Mouse (Mus musculus) heart, adult 2 months (tissue): Measurements from ENCODE around the gene Ctsw. TPM values are rescaled to one million over a fixed set of nuclear protein-coding genes. Genes with fewer than 3 reads are reported as not detected.
"Not testable (repeated sequence)": the region's sequence is repeated elsewhere in the genome, so short reads cannot be mapped to it uniquely, and the experiment has no call there.

Source experiments
- DNase-seq, 2 experiments: peaks; one replicate each; pipeline ENCODE4 v3.0.0; 2021
- H3K27ac ChIP-seq: fragments of 200-600 bp; 2 replicates; pipeline ENCODE4 v1.8.1; 2022
- H3K27me3 ChIP-seq: fragments of 200-500 bp; 2 replicates; pipeline ENCODE4 v1.6.1; 2012; ENCODE audit warnings: mild to moderate bottlenecking, low read length, inconsistent platforms, mixed read lengths; ENCODE audit not compliant: control insufficient read depth, insufficient read depth
- H3K36me3 ChIP-seq: fragments of 200-500 bp; 2 replicates; pipeline ENCODE4 v1.6.1; 2012; ENCODE audit warnings: low read length, inconsistent platforms; ENCODE audit not compliant: control insufficient read depth, insufficient read depth
- H3K4me1 ChIP-seq: fragments of 200-500 bp; 2 replicates; pipeline ENCODE4 v1.6.1; 2011; ENCODE audit warnings: low read length; ENCODE audit not compliant: control insufficient read depth, insufficient read depth
- H3K4me3 ChIP-seq: fragments of 200-600 bp; 2 replicates; pipeline ENCODE4 v1.8.1; 2022
- H3K79me2 ChIP-seq: fragments of 200-500 bp; replicated peaks from 2 replicates; pipeline ENCODE4 v1.6.1; 2012; ENCODE audit warnings: mild to moderate bottlenecking, inconsistent platforms, low read length, moderate library complexity, mixed read lengths; ENCODE audit not compliant: control insufficient read depth, insufficient read depth
- H3K9ac ChIP-seq: fragments of 200-500 bp; 2 replicates; pipeline ENCODE4 v1.6.1; 2012; ENCODE audit warnings: low read depth, mild to moderate bottlenecking, control low read depth, inconsistent platforms, low read length, mixed read lengths
- CTCF ChIP-seq: fragments of 200-600 bp; IDR thresholded peaks from 2 replicates; pipeline ENCODE4 v1.8.1; 2022; ENCODE audit warnings: antibody characterized with exemption, mild to moderate bottlenecking, moderate library complexity
- EP300 ChIP-seq: fragments of 200-500 bp; IDR thresholded peaks from 2 replicates; pipeline ENCODE4 v1.6.1; 2011; ENCODE audit warnings: low read depth, low read length, control low read depth; ENCODE audit not compliant: insufficient read depth
- POLR2A ChIP-seq: fragments of 200-500 bp; IDR thresholded peaks from 2 replicates; pipeline ENCODE4 v1.6.1; 2011; ENCODE audit warnings: mild to moderate bottlenecking, low read depth, low read length, control low read depth; ENCODE audit not compliant: insufficient read depth
- WGBS: fragments of 180-500 bp; shearing (Covaris S2); methylation state at CpG from one replicate; pipeline ENCODE4 v1.1.7; 2018; 5-methylcytosine and 5-hydroxymethylcytosine counted together
- intact Hi-C: fragments of 180-260 bp; cut with DNase I; formaldehyde crosslinking; loops from one replicate; pipeline ENCODE4 v1.15.1; 2025
- polyA plus RNA-seq: library from polyadenylated mRNA; depleted of rRNA; stranded (reverse); fragments of >200 nt; gene quantifications from 2 replicates; pipeline ENCODE4 v1.2.3, GENCODE M21; 2012
- total RNA-seq, 2 experiments: library from RNA; stranded (reverse); gene quantifications; 2 replicates each; pipeline ENCODE4 v1.2.3; 2021

Ctsw gene
- total and polyA plus RNA-seq, 3 experiments: 0.32 to 2.0 (median 0.42) TPM

GRCm38 (mm10) chr19:5490313-5490897 is 22.1 kb upstream of the Ctsw start, which contains the start of gene Cfl1:
Gene Cfl1 (plus strand): TSS chr19:5490455.
- Histone ChIP-seq H3K4me3 (peak within 1 kb of the TSS; percentile 91), H3K79me2 (0 out of 2 replicates have a peak, but pooled peaks cover 5% of the 10 kb centered on the region), H3K36me3 (peaks cover 14% of the 10 kb centered on the region), H3K27me3 (no peaks in the 10 kb centered on the region), H3K9ac (peak within 1 kb of the TSS; percentile 88), H3K4me1 (peaks cover 2% of the 10 kb centered on the region; the same call in 1 of the 2 replicates), H3K27ac (peak within 1 kb of the TSS; percentile 98)
- TF ChIP-seq POLR2A (peak; percentile 98), EP300 (peak; percentile 73), CTCF (no peak)
- DNase-seq: peak; percentile 96 to 98
- intact Hi-C loops: loop anchor here (2.0 kb wide), 1 partner anchor 20 kb away; the partner anchor contains the start of gene Snx32
- WGBS: under 1% methylated on average over 62 of the region's 62 CpGs

GRCm38 (mm10) chr19:5489721-5490120 is 21.4 kb upstream of the Ctsw start:
- intact Hi-C loops: loop anchor here (2.0 kb wide), 2 partner anchors 21 to 101 kb away; partner anchors contain the start of genes Sart1 and Snx32
- H3K36me3 ChIP-seq: peaks cover 14% of the 10 kb centered on the region
- H3K9ac ChIP-seq, H3K79me2 ChIP-seq, H3K4me1 ChIP-seq, H3K27me3 ChIP-seq: not testable (repeated sequence)
- H3K4me3 ChIP-seq: peak overlapping the region; percentile 61
- peak in 1 of 2 experiments; percentile 21 for DNase-seq
- WGBS: 27% methylated on average over 10 of the region's 10 CpGs
- H3K27ac ChIP-seq: peak overlapping the region; percentile 98

- H3K4me3 ChIP-seq: peak overlapping the region; percentile 61
- 0 out of 2 replicates have a peak, but pooled peaks cover 4% of the 10 kb centered on the region for H3K79me2 ChIP-seq
- peak overlapping the region; percentile 66 for H3K9ac ChIP-seq
- DNase-seq: peak; percentile 96 to 98
- peaks cover 12% of the 10 kb centered on the region for H3K36me3 ChIP-seq
- TF ChIP-seq EP300 (no peak; the same call in 1 of the 2 replicates), CTCF (no peak), POLR2A (peak; percentile 95)
- peaks cover 2% of the 10 kb centered on the region; the same call in 1 of the 2 replicates for H3K4me1 ChIP-seq
- WGBS: under 1% methylated on average over 26 of the region's 26 CpGs
- intact Hi-C loops: loop anchor here (1.0 to 2.0 kb wide), 2 partner anchors 64 to 100 kb away; partner anchors contain the start of genes AI837181 and Sart1
- H3K27ac ChIP-seq: peak overlapping the region; percentile 98
- no peaks in the 10 kb centered on the region for H3K27me3 ChIP-seq
Observed at GRCm38 (mm10) chr19:5488878-5489571, 20.7 kb upstream of the Ctsw start.

GRCm38 (mm10) chr19:5487768-5488550 is 19.7 kb upstream of the Ctsw start, which contains the start of gene Mus81:
Gene Mus81 (minus strand): TSS chr19:5488402.
- peak within 1 kb of the TSS; percentile 62 for H3K4me3 ChIP-seq
- peak within 1 kb of the TSS; percentile 66 for H3K9ac ChIP-seq
- intact Hi-C loops: loop anchor here (1.0 to 2.0 kb wide), 6 partner anchors 15 to 121 kb away; partner anchors contain the start of genes AI837181, Banf1, Efemp2 and Eif1ad
- WGBS: under 1% methylated on average over 39 of the region's 39 CpGs
- H3K36me3 ChIP-seq: peaks cover 10% of the 10 kb centered on the region
- no peaks in the 10 kb centered on the region for H3K79me2 ChIP-seq
- peak within 1 kb of the TSS; percentile 98 for H3K27ac ChIP-seq
- H3K4me1 ChIP-seq: peaks cover 2% of the 10 kb centered on the region; the same call in 1 of the 2 replicates
- TF ChIP-seq EP300 (peak; percentile 68), CTCF (peak; percentile 71), POLR2A (peak; percentile 92)
- no peaks in the 10 kb centered on the region for H3K27me3 ChIP-seq
- DNase-seq: peak; percentile 95 to 97

GRCm38 (mm10) chr19:5486771-5487170 is 18.5 kb upstream of the Ctsw start:
- H3K79me2 ChIP-seq: no peaks in the 10 kb centered on the region
- H3K27ac ChIP-seq: no peak overlapping the region; the same call in 1 of the 2 replicates
- H3K4me3 ChIP-seq: no peak overlapping the region
- H3K9ac ChIP-seq: no peak overlapping the region
- TF ChIP-seq EP300 (no peak), CTCF (no peak), POLR2A (no peak)
- DNase-seq: no peak
- no peaks in the 10 kb centered on the region for H3K27me3 ChIP-seq
- peaks cover under 1% of the 10 kb centered on the region; the same call in 1 of the 2 replicates for H3K36me3 ChIP-seq
- 67% methylated on average over 4 of the region's 4 CpGs for WGBS
- intact Hi-C loops: loop anchor here (1.0 to 2.0 kb wide), 4 partner anchors 13 to 120 kb away; partner anchors contain the start of genes Banf1, Efemp2, Eif1ad and Fibp
- H3K4me1 ChIP-seq: peaks cover 2% of the 10 kb centered on the region; the same call in 1 of the 2 replicates
